Mouse (Mus musculus): ENCODE data around the gene Snrpa. TPM values are rescaled to one million over a fixed set of nuclear protein-coding genes. Genes with fewer than 3 reads are reported as not detected.

The Snrpa gene
- total RNA-seq, 2 experiments from 2014 or later: 85.1 to 86.5 TPM

GRCm38 (mm10) chr7:27179217-27179918 lies 16.7 kb downstream of the Snrpa start:
- peak overlapping the region; percentile 80 for H3K4me3 ChIP-seq
- no peak for TF ChIP-seq CTCF (IDR thresholded peaks at IDR 0.05)
- no peak for DNase-seq (ENCODE audit: extremely low spot score in 1 of 2, low spot score in 2 of 2)
- intact Hi-C loops (cut with DNase I): no loop called here
- peak overlapping the region; percentile 66 for H3K27ac ChIP-seq

DNA sequence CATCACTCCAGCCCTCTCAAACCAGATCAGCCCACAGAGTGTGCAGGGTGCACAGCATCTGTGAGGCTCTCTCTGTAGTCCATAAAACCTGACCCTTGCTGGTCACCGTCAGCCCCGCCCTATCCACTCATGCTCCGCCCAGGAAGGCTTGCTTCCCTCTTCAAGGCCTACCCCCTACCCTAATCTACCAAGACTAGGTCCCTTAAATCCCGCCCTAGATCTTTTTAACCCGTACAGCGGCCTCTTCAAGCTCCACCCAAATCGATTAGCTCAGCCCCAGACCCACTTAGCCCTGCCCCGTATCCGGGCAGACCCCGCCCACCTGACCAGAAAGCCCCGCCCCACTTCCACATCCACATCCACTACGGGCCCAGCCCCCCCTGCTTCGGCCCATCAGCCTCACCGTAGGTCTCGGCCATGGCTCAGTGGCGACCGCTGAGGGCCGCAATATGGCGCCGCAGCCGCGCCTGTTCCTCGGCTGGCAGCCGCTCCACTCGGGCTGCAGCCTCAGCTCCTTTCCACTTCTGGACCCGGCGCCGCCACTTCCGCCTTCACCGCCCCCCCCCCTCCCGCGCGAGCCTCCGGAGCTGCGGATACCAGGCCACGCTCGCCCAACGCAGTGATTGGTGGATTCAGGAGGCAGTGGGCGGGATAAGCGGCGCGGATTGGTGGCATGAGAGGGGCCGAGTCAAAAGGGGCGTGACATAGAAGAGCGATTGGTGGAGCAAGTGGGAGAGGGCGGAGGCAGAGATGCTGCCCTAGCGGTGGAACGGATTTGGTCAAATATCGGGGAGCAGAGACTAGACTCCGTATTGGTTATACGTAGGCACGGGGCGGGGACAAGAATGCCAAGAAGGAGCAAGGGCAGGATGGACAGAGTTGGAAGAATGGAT lies 17.5 kb downstream of the Snrpa start, which contains the start of gene Rab4b:
Gene Rab4b, minus strand, starts transcription at position 573 of the 893 bp plus-strand sequence.
- intact Hi-C loops (cut with DNase I): loop anchor here (1.0 kb wide), 1 partner anchor 11 kb away; no protein-coding TSS in a partner anchor
- peak within 1 kb of the TSS; percentile 95 for H3K27ac ChIP-seq
- H3K4me3 ChIP-seq: peak within 1 kb of the TSS; percentile 80
- peak; percentile 63 for TF ChIP-seq CTCF (IDR thresholded peaks at IDR 0.05)
- peak; percentile 98 to 99 for DNase-seq (ENCODE audit: extremely low spot score in 1 of 2, low spot score in 2 of 2)

GRCm38 (mm10) chr7:27177942-27178323 lies 18.1 kb downstream of the Snrpa start:
- peak overlapping the region; percentile 95 for H3K27ac ChIP-seq
- no peak for DNase-seq (ENCODE audit: extremely low spot score in 1 of 2, low spot score in 2 of 2)
- no peak for TF ChIP-seq CTCF (IDR thresholded peaks at IDR 0.05)
- intact Hi-C loops (cut with DNase I): loop anchor here (1.0 kb wide), 1 partner anchor 11 kb away; no protein-coding TSS in a partner anchor
- peak overlapping the region; percentile 80 for H3K4me3 ChIP-seq

- Histone ChIP-seq H3K27ac (no peak overlapping the region), H3K4me3 (no peak overlapping the region)
- no peak for DNase-seq (ENCODE audit: extremely low spot score in 1 of 2, low spot score in 2 of 2)
- no peak for TF ChIP-seq CTCF (IDR thresholded peaks at IDR 0.05)
- intact Hi-C loops (cut with DNase I): no loop called here
Observed at GRCm38 (mm10) chr7:27174896-27175295, 21.2 kb downstream of the Snrpa start.

DNA sequence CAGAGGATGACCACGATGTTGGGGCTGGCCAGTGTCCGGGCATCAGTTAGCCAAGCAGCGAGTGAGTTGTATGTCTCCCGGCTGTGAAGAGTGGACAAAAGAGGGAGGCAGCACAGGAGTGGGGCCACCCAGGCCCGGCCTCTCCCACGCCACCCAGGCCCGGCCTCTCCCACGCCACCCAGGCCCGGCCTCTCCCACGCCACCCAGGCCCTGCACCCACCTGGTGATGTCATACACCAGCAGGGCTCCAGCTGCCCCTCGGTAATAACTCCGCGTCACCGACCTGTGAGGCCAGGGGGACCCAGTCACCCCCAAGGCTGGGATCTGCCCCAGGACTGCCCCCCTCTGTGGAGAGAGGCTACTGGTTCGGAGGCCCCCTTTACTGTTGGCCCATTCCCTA lies 21.6 kb downstream of the Snrpa start:
- no peak for TF ChIP-seq CTCF (IDR thresholded peaks at IDR 0.05)
- DNase-seq (ENCODE audit: extremely low spot score in 1 of 2, low spot score in 2 of 2): no peak
- intact Hi-C loops (cut with DNase I): no loop called here
- no peak overlapping the region for H3K27ac ChIP-seq
- H3K4me3 ChIP-seq: no peak overlapping the region

DNA sequence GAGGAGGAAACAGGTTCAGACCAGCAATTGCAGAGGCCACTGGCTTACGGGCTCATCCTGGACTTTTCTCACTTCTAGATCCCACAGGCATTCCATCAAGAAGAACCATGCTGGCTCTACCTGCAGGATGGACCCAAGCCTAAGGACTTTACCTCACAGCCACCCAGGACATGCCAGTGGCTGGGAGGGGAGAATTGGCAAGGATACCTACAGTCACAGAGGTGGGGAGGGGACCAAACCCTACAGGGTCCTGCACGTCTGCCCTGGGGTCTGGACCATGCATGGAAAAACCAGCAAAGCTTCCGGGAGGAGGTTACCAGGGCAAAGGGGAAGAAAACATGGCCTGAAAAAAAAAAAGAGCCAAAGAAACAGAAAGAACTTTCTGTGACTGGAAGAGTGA lies 25.1 kb downstream of the Snrpa start:
- no peak for TF ChIP-seq CTCF (IDR thresholded peaks at IDR 0.05)
- intact Hi-C loops (cut with DNase I): no loop called here
- H3K4me3 ChIP-seq: no peak overlapping the region
- H3K27ac ChIP-seq: no peak overlapping the region
- no peak for DNase-seq (ENCODE audit: extremely low spot score in 1 of 2, low spot score in 2 of 2)

GRCm38 (mm10) chr7:27168371-27168770 lies 27.7 kb downstream of the Snrpa start:
- Histone ChIP-seq H3K27ac (no peak overlapping the region), H3K4me3 (no peak overlapping the region)
- TF ChIP-seq CTCF (IDR thresholded peaks at IDR 0.05): no peak
- intact Hi-C loops (cut with DNase I): no loop called here
- DNase-seq (ENCODE audit: extremely low spot score in 1 of 2, low spot score in 2 of 2): no peak

DNA sequence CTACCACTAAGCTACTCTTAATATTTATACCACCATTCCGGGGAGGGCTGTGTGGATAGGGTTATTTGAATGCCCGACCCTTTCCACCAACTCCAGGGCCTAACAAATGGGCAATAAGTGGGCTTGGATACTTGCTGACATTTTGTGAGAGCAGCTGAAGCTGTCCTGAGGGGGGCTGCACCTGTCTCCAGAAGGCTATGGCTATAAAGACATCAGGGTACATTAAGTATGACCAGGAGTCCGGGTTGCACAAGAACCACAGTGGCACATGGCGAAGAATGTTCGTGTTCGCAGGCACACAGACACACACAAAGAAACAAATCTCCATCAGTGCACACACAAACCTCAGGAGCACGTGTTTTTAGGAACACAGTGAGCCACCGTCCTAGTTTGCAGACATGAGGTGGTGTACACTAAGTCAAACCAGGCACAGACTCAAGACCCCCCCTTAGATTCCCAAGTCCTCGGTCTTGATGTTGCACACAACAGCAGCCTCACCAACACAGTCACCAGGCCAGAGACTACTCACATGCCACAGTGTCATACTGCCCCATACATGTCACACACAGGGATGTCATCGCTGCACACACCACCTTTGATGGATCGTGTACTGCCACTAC lies 28.5 kb downstream of the Snrpa start:
- DNase-seq (ENCODE audit: extremely low spot score in 1 of 2, low spot score in 2 of 2): no peak
- intact Hi-C loops (cut with DNase I): loop anchor here (1.0 to 2.0 kb wide), 3 partner anchors 11 to 61 kb away; partner anchors contain the start of genes BC024978, Itpkc and Rab4b
- Histone ChIP-seq H3K27ac (peak overlapping the region; percentile 98), H3K4me3 (peak overlapping the region; percentile 71)
- no peak for TF ChIP-seq CTCF (IDR thresholded peaks at IDR 0.05)

DNA sequence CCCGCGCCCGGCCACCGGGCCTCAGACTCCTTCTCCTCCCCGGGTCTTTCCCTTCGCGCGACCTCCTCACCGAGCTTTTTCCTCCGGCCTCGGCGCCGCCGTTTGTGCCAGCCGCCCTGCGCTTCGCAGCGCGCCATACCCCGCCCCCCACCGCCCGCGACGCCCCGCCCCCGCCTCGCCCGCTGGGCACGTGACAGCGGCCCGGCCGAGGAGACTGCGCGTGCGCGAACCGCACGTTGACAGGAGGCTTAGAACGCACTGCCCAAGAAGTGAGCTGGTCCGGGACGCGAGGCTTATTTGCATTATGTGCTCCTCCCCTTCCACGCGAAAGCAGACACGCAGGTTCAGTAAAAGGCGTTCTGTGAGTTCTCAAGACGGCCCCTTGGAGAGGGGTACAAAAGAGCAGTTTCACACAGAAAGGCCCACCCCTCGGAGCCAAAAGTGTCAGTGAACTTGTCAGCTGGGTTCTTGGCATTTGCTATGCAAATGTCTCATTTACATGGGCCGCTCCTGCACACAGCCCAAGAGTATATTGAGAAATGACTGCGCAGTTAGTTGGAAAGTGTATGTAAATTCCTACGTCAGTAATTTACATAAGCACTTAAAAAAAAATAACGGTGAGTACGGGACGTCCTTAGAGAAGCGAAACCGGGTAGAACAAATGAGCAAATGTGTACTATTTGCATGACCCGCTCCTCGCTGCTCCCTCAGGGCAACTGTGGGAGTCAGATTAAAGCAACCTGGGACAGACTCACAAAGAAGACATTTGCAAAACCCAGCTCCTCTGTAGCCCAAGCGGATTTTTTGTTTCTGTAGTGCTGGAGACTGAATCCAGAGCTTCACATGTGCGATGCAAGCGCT lies 29.2 kb downstream of the Snrpa start, which contains the start of gene Egln2:
Gene Egln2, minus strand, starts transcription at position 189 of the 861 bp plus-strand sequence.
- DNase-seq (ENCODE audit: extremely low spot score in 1 of 2, low spot score in 2 of 2): peak; percentile 95 to 96
- Histone ChIP-seq H3K27ac (peak within 1 kb of the TSS; percentile 98), H3K4me3 (peak within 1 kb of the TSS; percentile 71)
- no peak; the same call in 1 of the 2 replicates for TF ChIP-seq CTCF (IDR thresholded peaks at IDR 0.05)
- intact Hi-C loops (cut with DNase I): loop anchor here (1.0 to 2.0 kb wide), 3 partner anchors 11 to 62 kb away; partner anchors contain the start of genes BC024978, Itpkc and Rab4b

DNA sequence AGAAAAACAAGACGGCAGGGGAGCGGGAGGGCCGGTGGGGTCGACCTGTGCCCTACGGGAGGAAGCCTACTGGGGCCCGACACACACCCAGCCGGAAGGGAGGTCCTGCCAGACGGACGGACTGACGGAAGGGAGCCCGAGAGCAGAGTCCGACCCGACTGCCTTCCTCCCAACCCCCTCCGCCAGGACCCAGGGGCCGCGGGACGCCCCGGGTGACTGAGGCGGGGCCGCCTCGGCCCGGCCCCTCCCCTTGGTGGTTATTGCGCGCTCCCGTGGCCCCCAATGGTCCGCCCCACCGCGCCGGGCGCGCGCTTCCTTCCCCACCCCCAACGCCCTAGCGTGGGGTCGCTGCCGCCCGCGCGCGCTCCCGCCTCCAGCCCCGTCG lies 29.9 kb downstream of the Snrpa start:
- Histone ChIP-seq H3K27ac (peak overlapping the region; percentile 98), H3K4me3 (peak overlapping the region; percentile 71)
- peak; percentile 74 to 81 for DNase-seq (ENCODE audit: extremely low spot score in 1 of 2, low spot score in 2 of 2)
- no peak for TF ChIP-seq CTCF (IDR thresholded peaks at IDR 0.05)
- intact Hi-C loops (cut with DNase I): loop anchor here (2.0 kb wide), 2 partner anchors 29 to 63 kb away; partner anchors contain the start of genes BC024978 and Itpkc

Data from left cerebral cortex, adult 2 months (tissue).